Mouse (Mus musculus) megakaryocyte progenitor cell, adult 5-6 weeks (primary cell): Measurements from ENCODE around the gene Clasp1. TPM values are rescaled to one million over a fixed set of nuclear protein-coding genes. Genes with fewer than 3 reads are reported as not detected.

Experiments used
- ATAC-seq: replicated peaks from 2 replicates; pipeline ENCODE4 v1.8.0; 2016; ENCODE audit warnings: mild to moderate bottlenecking, moderate TSS enrichment, inconsistent platforms; ENCODE audit not compliant: poor library complexity
- total RNA-seq, 2 experiments: library from RNA; stranded (forward) in 1 of 2; stranded (reverse) in 1 of 2; fragments of 157-497, 149-512 nt in 1 of 2; fragments of 200-1000 nt in 1 of 2; gene quantifications; 2 replicates each; pipeline versions ENCODE4 v1.2.3 to v1.2.4; 2015 to 2017

Clasp1 gene
- total RNA-seq, 2 experiments from 2014 or later = 45.9 to 56.3 TPM

- no peak for ATAC-seq
These were observed 254.5 kb downstream of the Clasp1 start for GRCm38 (mm10) chr1:118643138-118643979.

- no peak for ATAC-seq
These were observed 256.8 kb downstream of the Clasp1 start for GRCm38 (mm10) chr1:118645701-118646100.

DNA sequence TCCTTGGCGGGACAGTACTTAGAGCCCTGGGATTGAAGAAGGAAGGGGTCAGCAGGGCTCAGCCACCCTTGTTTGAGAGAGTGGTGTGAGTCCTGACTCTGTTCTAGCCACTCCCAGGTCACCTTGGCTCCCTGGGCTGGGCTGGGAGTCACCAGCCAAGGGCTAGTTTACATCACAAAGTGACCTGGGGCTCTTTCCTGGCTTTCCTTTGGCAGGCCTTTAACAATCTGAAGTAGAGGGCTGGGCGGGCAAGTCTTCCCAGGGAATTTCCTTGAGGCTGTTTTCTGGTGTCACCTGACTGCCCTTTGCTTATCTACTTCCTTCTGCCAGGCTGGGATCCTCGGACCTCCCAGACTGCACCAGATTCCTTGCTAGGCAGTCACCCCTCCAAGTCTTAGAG lies 259.2 kb downstream of the Clasp1 start:
- no peak for ATAC-seq

DNA sequence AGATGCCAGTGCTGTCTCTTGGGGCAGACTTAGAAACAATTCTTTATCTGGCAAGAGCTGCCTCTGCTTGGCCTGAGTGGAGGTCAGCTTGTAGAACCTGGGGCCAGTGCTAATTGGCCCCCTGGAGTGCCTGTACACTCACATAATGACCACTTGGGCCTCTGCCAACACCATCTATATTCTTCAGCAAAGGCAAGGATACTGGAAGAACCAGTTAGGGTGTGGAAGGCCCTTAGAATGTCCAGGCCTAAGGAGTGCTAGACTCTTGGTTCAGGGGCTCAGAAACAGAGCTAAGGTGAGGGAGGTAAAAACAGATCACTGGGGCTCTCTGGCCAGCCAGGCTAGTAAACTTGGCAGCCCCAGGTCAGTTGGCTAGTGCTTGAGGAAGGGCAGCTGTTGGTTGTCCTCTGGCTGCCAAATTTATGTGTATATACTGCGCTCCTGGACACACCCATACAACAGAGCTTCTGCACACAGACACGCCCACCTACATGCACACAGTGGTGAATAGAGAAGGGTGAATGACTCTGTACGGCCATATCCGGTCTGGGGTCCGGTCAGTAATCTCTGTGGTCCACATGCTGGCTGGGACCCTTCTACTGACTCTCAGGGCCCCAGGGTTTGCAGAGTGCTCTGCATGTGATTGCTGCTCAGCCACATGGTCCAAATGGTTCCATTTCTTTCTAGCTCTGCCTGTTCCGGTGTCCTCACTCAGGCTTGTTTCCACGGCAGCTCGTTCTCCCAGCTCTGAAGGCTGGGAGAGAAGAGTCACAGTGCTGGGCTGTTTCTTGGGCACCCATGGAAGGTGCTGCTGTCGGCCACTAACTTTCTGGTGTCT lies 261.3 kb downstream of the Clasp1 start:
- no peak for ATAC-seq

- no peak for ATAC-seq
These were observed 261.9 kb downstream of the Clasp1 start for GRCm38 (mm10) chr1:118650771-118651080.

- no peak for ATAC-seq
These were observed 269.9 kb downstream of the Clasp1 start for GRCm38 (mm10) chr1:118658716-118659115.

GRCm38 (mm10) chr1:118660880-118661465 lies 272.1 kb downstream of the Clasp1 start:
- no peak for ATAC-seq

Other genes starting within 250 kb of the Clasp1 start
- gene Gm29106, start 212.5 kb upstream of the Clasp1 start, total RNA-seq (2015) = not detected in 2 replicates
- gene Gm29106, start 212.5 kb upstream of the Clasp1 start, total RNA-seq (2017) = not detected in 2 replicates
- 64.5 and 65.2 TPM in 2 replicates for gene Tsn, start 77.3 kb upstream of the Clasp1 start, total RNA-seq (2015)
- 74.9 and 83.6 TPM in 2 replicates for gene Tsn, start 77.3 kb upstream of the Clasp1 start, total RNA-seq (2017)
- gene Nifk, start 67.2 kb upstream of the Clasp1 start, total RNA-seq (2015) = 159 TPM in 2 replicates
- 131 and 137 TPM in 2 replicates for gene Nifk, start 67.2 kb upstream of the Clasp1 start, total RNA-seq (2017)
- gene Tfcp2l1, start 238.9 kb downstream of the Clasp1 start, total RNA-seq (2015) = 0.10 TPM in 1 of 2 replicates, not detected in the other
- gene Tfcp2l1, start 238.9 kb downstream of the Clasp1 start, total RNA-seq (2017) = 0.10 TPM in 1 of 2 replicates, not detected in the other